Mouse (Mus musculus): ENCODE data around the gene Alg3.

The Alg3 gene

DNA sequence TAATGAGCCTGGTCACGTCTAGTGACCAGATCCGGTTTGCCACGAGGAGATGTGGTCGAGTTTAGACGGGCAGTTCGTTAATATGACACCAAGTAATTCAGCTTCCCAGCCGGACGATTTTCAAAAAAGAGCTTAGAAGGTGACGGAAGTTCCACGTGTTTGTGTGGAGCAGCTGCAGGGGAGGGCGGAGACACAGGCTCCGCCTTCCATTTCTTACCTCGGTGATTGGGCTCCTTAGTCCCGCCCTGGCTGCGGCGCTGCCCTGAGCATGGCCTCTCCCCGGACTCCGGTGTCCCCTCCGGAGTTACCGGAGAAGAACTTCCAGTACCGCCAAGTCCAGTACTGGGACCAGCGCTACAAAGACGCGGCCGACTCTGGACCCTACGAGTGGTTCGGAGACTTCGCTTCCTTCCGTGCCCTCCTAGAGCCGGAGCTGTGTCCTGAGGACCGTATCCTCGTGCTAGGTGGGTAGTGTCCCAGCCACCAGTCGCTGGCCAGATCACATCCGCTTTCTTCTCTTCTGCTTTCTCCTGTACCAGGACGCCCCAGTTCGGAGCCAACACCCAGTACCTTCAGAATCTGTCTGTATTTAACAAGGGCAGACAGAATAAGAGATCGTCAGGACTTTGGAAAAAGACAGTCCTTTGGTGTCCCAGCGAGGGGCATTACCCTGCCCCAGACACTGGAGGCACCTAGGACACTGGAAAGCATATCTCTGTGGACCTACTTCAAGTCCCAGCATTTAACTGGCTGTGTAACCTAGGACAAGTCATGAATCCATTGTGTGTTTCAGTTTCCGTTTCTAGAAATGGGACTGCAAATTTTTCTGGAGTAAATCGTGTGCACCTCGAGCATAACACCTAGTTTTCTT is at the start of gene Alg3, which contains the start of the genes Eef1akmt4 and Gm49333:
Alg3 (minus strand) TSS at position 379 of the 871 bp plus-strand sequence.
Eef1akmt4 (plus strand) TSS at position 237 of the 871 bp plus-strand sequence.
Gm49333 (plus strand) TSS at position 254 of the 871 bp plus-strand sequence.
- DNase-seq: peak; percentile 85

DNA sequence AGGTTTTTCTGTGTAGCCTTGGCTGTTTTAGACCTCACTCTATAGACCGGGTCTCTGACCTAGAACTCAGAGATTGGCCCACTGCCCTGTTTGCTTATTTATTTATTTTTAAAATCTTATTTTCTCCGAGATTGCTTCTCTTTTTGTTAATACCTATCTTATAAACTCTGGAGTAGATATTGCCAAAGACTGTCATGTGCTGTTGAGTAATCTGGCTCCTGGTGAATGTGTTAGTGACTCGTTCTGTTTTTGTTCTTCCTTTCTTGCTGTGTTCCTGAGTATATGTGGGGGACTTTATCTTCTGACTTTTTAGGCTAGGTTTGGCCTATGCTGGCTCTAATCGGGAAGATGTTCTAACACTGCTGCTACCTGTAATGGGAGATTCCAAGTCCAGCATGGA is 46.1 kb upstream of the Alg3 start:
- no peak for DNase-seq

DNA sequence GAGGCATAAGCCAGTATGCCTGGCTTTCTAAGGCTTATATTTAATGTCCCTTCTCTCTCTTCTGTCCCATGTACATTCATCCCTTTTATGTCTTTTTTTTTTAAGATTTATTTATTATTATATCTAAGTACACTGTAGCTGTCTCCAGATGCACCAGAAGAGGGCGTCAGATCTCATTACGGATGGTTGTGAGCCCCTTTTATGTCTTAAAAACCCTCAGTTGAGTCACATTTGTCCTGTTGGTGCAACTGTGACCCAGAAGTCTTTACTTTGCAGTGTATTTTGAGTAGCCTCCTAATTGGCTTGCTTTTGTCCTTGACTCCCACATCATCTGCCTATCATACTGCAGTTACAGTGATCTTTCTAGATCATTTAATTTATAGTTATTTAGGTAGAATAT is 41.8 kb upstream of the Alg3 start:
- DNase-seq: no peak

DNA sequence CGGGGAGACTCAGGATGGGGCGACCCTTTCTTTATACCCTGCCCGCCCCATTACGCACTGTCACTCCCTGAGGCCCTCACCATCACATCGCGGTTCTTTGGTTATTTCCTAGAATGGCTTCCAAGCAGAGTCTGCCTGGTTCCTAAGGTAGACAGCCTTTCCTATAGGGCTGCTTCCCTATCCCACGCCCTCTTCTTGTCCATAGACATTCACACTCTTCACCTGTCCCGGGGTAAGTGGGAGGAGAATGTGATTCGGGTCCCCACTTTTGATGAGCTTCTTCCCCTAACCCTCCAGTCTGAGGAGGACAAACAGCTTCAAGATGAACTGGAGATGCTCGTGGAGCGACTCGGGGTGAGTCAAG is 40.4 kb upstream of the Alg3 start:
- DNase-seq: no peak

DNA sequence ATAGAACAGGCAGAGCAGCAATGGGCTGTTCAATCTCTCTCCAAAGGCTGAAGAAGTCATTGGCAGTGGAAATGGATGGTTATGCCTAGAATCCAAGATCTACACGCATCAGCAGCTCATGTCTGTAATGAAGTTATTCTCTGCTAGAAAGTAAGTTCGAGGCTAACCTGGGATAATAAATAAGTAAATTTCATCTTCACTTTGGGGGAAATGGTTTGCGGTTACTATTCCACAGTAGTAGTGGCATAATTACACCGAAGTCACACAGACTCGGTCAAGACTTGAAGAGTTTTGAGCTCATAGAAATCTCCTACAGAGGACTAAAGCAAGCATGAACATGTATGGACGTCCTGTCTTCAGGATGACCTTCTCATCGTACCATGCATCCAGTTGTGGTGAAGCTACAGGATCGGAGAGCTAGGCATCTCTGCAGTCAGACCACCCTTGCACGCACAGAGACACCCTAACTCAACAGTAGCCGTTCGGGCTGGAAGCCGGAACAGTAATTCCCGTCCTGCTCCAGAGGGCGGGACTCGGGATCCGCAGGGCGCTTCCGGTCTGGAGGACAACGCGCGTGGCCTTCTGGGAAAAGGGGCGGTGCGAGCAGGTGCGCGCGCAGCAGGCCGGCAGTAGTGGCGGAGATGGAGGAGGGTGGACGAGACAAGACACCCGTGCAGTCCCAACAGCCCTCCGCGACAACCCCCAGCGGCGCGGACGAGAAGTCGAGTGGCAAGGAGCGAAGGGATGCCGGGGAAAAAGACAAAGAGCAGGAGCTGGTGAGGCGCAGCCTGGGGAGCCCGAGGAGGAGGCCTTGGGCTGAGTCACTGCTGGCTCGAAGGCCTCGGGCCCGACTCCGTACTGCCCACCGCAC is 39.8 kb upstream of the Alg3 start, which contains the start of gene Psmd2:
Psmd2 (plus strand) TSS at position 577 of the 871 bp plus-strand sequence.
- DNase-seq: peak; percentile 96

DNA sequence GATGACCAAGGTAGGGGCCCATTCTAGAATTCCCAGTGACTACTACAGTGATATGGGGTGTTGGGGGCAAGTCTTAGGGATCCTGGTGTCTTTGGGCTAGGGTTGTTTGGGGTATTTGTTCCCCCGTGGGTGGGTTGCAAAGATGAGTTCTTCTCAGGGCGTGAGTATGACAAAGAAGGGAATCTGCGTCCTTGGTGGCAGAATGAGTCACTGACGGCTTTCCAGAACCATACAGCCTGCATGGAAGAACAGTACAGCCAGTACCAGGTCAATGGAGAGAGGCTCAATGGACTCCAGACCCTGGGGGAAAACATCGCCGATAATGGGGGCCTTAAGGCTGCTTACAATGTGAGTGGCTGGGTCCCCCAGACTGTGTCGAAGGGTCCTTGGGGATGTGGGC is 32.4 kb upstream of the Alg3 start:
- no peak for DNase-seq

DNA sequence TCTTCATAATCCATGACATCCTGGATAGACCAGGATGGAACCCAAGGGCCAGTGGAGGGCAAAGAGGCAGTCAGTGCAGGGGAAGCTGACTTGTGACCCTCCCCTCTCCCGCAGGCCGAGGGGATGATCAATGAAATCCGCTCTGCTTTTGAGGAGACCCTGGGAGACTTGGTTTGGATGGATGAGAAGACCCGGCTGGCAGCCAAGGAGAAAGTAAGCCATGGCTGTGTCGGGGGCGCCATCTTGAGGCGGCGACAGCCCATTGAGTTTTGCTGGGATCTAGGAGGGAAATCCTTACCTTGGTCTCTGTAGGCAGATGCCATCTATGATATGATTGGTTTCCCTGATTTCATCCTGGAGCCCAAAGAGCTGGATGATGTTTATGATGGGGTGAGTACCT is 30.6 kb upstream of the Alg3 start:
- peak; percentile 72 for DNase-seq

DNA sequence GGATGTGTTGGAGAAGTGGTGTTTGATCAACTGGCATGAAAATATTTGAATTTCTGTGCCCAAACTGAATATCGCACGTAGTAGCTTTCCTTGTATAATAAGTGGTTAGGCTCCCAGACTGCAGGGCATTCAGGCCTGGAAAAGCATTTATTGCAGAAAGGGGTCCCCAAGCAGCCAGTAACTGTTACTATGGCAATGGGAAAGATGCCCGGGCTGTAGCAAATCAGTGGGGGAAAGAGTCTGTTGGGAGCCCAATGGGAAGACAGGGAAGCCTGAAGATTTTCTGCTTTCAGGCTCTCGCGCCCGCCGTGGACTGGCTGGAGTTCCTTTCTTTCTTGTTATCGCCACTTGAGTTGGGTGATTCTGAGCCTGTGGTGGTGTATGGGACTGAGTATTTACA is 26.8 kb upstream of the Alg3 start:
- no peak for DNase-seq

DNA sequence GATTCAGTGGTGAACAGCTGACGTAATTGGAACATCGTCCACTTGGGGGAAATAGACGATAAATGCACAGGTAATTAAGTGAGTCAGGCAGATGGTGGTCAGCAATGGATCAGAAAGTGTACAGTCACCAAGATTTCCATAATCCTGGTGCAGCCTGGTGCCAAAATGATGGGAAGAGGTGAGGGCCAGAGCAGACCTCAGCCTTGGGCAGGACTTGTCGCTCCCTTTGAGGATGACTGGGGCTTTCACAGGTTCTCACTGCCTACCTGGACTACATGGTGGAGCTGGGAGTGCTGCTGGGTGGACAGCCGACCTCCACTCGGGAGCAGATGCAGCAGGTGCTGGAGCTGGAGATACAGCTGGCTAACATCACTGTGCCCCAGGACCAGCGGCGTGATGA is 25.9 kb upstream of the Alg3 start:
- DNase-seq: no peak

DNA sequence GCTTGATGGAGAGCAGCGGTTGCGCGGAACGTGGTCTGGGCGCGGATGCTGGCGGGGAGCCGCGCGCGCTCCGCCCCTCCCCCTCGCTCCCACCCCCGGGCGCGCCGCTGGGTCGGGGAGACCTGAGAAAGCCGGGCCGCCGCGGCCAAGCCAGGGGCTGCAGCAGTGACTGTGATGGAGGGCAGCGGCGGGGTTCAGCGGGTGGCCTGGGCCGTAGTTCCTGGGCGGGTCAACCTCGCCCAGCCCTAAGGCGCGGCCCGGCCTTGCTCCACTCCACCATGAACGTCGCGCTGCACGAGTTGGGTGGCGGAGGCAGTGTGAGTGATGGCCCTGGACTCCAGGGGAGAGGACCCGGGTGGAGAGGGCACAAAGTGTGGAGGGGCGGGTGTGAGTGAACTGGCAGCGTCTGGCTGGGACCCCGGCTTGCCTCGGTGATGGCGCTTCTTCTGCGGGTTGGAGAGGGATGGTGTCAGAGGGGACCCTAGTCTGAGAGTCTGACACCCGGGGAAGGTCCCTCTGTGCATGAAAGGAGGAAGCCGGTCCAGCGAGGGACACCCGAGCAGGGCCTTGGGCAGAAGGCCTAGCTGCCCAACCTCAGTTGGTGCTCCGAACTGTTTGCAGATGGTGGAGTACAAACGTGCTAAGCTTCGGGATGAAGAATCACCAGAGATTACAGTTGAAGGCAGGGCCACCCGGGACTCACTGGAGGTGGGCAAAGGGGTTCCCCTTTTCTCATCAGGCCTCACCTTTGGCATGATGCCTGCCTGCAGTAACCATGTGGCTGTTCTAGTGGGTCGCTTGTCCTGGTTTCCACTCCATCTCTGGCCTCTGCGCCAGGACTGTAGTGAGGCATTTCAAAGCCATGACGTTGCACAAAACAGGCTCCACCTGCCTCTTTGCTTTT is 18.4 kb upstream of the Alg3 start, which contains the start of gene Ece2:
Ece2 (plus strand) TSS at position 98 of the 904 bp plus-strand sequence.
- DNase-seq: peak; percentile 24

DNA sequence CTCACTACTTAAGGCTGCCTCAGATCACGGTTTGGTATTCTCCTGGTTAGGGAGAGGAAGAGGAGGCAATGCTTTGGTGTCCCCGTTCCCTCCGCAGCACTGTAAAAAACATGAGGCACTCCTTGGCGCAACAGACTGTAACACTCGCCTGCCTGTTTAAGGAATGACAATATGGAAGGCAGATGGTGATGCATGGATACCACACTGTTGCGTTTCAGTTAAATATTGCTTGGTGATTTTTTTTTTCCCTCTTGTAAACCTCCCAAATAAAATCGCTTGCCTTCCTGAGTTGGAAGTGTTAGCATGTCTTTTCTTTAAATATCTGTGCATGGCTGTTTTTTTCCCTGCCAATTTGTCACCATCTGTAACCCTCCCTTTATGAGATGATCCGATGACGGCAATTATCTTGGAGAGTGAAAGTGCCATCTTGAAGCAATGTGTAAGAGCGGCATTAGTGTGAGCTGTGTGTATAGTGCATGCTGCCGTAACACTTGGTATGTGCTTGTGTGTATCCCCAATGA is 17.4 kb upstream of the Alg3 start:
- DNase-seq: no peak

DNA sequence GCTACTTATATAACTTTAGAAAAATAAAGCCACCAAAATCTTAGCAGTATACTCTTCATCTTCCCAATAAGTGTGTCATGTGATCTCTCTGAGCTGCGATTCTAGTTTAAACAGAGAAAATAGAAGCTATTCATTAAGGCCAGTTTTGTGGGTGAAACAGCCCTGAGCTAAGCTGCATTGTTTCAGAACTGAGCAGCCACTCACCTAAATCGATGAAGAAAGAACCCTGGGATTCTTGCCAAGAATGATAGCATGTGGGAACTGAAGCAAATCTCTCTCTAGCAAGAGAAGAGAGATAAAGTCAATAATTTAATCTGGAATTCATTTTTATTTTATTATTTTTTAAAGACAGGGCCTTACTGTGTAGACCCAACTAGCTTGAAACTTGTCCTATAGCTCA is 11.7 kb upstream of the Alg3 start:
- no peak for DNase-seq

DNA sequence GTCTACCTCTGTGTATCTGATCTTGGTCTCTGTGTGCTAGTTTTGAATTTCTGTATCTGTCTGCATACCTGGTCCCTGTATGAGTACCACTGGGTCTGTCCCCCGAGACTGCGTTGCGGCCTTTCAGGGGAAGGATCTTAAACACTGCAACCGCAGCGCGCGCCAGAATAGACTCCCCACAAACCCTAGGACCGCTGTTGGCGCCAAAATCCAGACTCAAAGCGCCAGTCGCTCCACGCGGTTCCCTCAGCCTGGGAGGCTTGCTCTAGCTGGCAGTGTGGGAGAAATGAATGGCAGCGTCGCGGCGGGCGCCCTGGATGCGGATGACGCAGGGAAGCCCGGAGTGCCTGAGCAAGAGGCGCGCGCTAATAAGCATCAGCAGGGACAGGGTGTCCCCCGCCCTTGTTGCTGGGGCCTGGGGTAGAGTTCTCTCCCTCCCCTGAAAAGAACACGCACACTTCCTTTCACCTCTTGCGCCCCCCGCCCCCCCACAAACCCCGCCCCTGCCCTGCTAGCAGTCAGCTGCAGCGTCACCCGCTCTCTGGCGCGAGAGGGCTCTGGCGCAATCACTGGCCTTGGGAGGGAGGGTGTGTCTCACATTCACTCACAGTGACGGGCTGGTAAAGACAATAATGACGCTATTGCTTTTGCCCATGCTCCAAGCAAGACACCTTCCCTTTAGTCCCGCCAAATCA is 10.6 kb upstream of the Alg3 start:
- peak; percentile 32 for DNase-seq

DNA sequence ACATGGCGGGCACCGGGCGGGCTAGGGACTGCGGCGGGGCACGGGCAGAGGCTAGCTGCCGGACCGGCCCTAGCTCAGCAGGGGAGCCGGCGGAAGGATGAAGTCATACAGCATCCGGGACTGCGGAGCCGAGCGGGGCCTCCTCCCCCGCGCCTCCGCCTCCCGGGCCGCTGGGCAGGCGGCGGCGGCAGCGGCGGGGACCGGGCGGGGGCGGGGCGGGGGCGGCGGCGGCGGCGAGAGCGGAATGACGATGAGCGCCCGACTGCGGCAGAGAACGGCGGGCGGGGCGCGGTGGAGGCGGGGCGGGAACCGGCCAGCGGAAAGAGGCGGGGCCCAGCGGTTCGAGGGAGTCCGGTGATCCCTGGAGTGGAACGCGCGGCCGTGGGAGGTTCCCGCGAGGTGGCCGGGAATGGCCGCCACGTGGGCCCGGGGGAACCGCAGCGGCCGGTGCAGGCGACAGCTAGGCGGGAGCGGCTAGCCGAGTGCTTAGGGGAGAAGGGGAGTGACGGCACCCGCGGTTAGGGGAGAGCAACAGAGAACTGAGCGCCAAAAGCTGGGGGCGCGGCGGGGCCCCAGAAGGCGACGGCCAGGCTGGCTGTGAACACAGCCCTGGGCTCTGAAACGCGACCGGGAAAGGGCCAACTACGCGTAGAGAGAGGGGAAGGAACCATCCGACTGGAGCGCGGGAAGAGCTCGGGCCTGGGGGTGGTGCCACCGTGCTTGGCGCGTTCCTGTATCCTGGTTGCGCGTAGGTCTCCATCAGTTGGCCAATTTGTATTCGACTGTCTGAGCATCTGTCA is 9.9 kb upstream of the Alg3 start, which contains the start of gene Camk2n2:
Camk2n2 (minus strand) TSS at position 97 of the 800 bp plus-strand sequence.
- peak; percentile 59 for DNase-seq

DNA sequence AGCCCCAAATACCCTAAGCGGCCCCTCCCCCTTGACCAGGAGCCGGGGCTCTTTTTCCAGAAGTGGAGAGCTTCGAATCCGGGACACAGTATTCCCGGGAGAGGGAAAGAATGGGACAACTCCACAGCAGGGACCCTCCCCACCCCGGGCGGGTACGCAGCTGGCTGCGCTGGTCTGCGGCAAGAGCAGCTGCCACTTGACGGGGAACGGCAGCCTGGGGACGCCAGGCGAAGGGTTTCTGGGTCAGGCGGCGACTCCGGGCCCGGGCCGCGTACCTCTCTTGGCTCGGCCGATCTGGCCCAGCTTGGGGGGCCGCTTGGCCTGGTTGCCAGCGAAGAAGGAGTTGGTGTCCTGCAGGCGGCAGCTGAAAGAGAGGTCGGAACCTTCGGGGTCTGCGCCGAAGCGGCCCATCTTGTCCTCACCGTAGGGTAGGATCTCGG is 9.2 kb upstream of the Alg3 start:
- no peak for DNase-seq

DNA sequence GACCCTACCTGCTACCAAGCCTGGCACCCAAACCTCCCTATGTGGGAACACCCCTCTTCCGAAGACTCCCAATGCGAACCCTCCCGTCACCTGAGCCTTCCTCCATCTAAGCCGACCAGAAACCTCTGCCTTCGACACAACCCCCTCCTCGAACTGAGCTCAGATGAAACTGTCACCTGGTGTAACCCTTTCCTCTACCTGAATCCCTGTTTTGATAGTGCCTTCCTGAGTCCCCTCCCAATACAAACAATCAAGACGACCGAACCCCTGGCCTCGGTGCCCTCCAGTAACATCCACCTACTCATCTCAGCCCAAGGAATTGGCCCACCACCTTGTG is 8.8 kb upstream of the Alg3 start:
- DNase-seq: no peak

DNA sequence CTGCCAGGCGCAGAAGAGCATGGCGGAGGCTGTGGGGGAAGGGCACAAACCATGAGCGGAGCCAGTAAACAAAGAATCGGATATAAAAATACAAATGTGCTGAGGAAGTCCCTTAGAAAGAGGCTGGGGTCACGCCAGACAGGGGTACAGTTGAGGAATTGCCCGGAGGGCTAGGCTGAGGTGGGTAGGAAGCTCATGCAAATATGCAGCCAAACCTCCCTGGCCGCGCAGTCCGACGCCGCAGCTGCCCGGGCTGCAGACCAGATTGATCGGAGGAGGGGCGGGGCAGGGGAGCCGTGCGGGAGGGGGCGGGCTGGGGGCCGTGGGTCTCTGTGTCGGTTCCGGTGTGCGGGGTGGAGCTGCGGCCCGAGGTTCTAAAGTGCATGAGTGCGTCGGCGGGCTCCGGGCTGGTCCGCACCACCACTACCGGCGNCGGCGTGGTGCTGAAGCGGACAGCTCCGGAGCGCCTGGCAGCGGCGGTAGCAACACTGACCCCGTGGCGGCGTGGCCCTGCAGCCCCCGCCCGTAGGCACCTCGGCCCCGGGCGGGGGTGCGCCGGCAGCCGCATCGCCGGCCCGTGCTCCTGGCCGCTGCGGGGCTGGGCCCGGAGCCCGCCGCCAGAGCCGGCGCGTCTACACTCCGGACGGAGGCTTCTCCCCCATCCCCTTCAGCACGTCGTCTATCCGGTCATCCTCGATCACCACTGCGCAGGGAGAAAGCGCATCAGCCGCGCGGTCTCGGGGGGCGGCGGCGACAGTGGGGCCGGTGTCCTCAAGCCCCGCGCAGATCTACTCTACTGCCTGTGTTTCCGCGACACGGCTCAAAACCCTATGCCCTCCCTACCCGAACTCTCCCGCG is 8.2 kb upstream of the Alg3 start:
- DNase-seq: peak; percentile 11

DNA sequence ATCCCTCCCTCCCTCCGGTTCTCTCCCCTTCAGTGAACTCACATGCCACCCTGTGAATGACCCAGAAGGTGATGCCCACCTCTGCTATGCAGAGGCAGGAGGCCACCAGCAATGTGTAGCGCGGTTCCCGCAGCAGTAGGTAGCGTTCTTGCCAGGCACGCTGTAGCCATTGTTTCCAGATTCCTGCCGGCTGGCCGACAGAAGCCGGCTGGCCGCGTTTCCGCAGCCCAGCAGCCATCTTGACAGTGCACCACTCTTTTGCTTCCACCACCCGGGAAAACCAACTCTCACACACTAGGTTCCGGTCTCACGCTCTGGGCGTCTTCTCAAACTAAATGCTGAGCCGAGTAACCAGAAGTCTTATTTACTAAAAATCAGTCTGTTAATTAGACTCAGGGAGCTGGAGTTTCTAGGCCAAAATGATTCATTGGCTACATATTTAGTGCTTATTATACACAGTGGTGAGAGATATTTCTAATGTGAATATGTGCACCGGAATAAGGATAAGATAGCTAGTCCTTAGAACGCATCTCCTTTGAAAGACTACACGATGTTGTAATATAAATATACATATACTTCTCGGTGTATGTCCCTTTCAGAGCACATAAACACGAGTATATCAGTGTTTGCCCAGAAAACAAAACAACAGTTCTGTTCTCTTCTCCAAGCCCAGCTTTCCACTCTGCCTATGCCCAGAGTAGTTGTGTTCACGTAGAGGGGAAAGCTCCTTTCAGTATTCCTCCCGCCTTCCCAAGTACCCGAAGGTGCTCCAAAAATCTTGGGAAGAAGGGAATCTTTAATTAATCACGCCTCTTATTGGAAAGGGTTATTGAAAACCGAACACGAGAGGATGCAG is 806 bp downstream of the Alg3 start:
- peak; percentile 75 for DNase-seq

DNA sequence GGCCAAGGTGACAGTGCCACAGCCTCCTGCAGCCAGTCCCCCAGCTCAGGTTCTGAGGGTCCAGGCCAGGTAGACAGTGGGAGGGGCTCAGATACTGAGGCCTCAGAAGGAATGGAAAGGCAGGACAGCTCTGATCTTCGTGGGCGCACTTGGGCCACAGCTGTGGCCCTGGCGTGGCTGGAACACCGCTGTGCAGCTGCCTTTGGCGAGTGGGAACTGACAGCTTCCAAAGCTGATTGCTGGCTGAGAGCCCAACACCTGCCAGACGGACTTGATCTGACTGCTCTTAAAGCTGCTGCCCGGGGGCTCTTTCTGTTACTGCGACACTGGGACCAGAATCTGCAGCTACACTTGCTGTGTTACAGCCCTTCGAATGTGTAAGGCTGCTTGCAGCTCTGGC is 6.8 kb downstream of the Alg3 start:
- DNase-seq: no peak

All from thymus, postnatal 14 days (tissue).